Mouse (Mus musculus) layer of hippocampus, adult 9-11 months (tissue): ENCODE data around the gene Gm17469.
"Not testable (repeated sequence)": the region's sequence is repeated elsewhere in the genome, so short reads cannot be mapped to it uniquely, and the experiment has no call there.

Experiments
- DNase-seq: peaks from one replicate; pipeline ENCODE4 v3.0.0; 2022

Gene Gm17469

GRCm38 (mm10) chrX:124629593-124629992, at the start of gene Gm17469:
Gene Gm17469 (plus strand): TSS chrX:124629893.
- not testable (repeated sequence) for DNase-seq
